Mouse (Mus musculus) adrenal gland, postnatal 36 days (tissue): ENCODE results near the gene Marf1. TPM values are rescaled to one million over a fixed set of nuclear protein-coding genes. Genes with fewer than 3 reads are reported as not detected.
"Not testable (repeated sequence)": the region's sequence is repeated elsewhere in the genome, so short reads cannot be mapped to it uniquely, and the experiment has no call there.

ENCODE experiments used
- DNase-seq, 2 experiments: peaks; one replicate each; pipeline ENCODE4 v3.0.0; 2021; ENCODE audit warnings: mixed read lengths in 1 of 2
- microRNA-seq: library from miRNA; unstranded; fragments of <30 nt; microRNA quantifications from one replicate; pipeline ENCODE4 v1.2.0, GENCODE M21; 2021
- total RNA-seq, 2 experiments: library from RNA; stranded (reverse); gene quantifications; 2 replicates each; pipeline ENCODE4 v1.2.3; 2021

The Marf1 gene
- total RNA-seq, 2 experiments from 2014 or later = 110 to 152 TPM

- not testable (repeated sequence) for DNase-seq
Observed at GRCm38 (mm10) chr16:14066571-14066970, 96.6 kb downstream of the Marf1 start.

GRCm38 (mm10) chr16:14059869-14060268 lies 103.3 kb downstream of the Marf1 start:
- no peak for DNase-seq

Small RNA genes within 50 kb of the gene (microRNA-seq; reads per million reads assigned to microRNA genes)
- gene Gm27671 (not detected), gene Mir484 (1,625 reads per million, percentile 84 among the genes with 10 or more reads in this experiment)

Other genes starting within 250 kb of the Marf1 start
- 1 to 10 TPM; 1.1 to 1.6 TPM for gene 2900011O08Rik, start 176.7 kb downstream of the Marf1 start, total RNA-seq
- not detected for gene Ifitm7, start 176.5 kb downstream of the Marf1 start, total RNA-seq
- gene Nde1, start 76 bp downstream of the Marf1 start, total RNA-seq = 10 to 100 TPM; 40.5 to 46.7 TPM
- 1 to 10 TPM; 4.4 to 6.9 TPM for gene Myh11, start 128.0 kb upstream of the Marf1 start, total RNA-seq
- gene Fopnl, start 154.1 kb upstream of the Marf1 start, total RNA-seq = 10 to 100 TPM; 51.8 to 63.2 TPM
- 10 to 100 TPM; 20.1 to 20.7 TPM for gene Abcc1, start 198.2 kb upstream of the Marf1 start, total RNA-seq